Mouse (Mus musculus) c-Kit-positive CD71-positive TER-119-negative erythroid progenitor cells, embryonic 14.5 days (primary cell): ENCODE results near the gene Psmd7.
"Not testable (repeated sequence)": the region's sequence is repeated elsewhere in the genome, so short reads cannot be mapped to it uniquely, and the experiment has no call there.

ENCODE experiments used
- DNase-seq: peaks from one replicate; pipeline ENCODE4 v3.0.0-alpha.2; 2013; ENCODE audit warnings: low read depth

The Psmd7 gene

DNA sequence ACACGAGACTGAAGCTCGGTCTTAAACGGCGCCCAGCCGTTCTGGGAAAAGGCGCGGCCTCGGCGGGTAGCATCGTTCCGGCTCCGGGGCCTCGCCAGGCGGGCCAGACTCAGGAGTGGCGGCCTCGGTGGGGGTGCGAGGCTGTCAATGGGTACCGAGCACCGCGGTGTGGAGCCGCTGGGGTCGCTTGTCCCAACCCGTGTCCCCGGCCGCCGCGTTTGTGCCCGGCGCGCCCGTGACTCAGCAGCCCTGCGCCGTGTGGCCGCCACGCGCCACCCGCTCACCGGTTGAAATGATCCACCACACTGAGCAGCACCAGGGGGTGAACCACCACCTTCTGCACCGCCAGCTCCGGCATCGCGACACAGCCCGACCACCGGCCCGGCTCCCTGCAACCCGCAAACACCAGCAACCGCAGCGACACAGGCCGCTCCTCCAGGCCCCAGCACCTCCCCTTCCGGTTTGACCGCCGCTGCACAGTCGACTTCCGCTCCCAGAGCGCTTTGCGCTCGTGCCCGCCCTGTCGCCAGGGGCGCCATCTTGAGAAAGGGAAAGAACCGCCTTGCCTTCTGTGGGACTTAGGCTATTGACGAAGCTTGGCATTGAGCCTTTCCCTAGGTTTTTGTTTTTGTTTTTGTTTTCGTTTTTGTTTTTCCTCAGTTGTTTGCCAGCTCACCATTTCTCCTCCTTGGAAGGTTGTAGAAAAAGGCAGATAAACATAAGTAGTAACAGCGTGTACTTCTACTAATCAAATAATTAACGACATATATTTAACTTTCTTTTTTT is at the start of gene Psmd7:
Gene Psmd7 (minus strand): TSS at position 470 of the 786 bp plus-strand sequence.
- peak; percentile 91 for DNase-seq

DNA sequence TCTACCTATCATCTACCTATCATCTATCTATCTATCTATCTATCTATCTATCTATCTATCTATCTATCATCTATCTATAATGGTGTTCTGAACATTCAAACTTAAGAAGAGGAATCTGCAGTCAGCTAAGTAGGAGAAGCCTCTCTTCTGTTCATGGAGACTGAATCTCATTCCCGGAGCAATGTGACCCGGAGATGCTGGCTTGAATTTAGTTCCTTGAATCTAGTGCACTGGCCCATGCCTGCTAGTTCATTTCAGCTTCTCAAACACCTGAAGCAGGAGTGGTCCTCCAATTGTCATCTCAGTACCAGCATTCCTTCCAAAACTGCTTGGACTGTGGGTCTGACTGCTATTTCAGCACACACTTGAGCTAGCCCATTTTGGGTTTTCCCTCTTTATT is 45.5 kb upstream of the Psmd7 start:
- no peak for DNase-seq

DNA sequence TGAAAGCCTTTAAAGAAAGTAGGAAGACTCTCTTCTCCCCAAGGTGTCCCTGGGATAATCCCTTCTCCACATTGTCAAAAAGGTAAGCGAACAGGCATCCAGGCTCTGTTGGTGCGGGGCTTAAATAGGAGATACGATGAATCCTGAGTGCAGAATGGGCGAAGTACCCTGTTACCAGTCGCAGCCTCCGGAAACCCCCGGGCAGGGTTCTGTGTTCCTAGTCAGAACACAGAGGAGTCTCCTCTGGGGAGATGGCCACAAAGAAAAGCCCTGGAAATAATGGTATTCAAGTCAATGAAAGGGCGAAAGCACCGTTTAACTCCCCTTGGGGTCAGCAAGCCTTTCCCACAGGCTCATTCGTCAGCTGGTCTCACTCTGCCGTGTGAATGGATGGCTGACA is 41.4 kb upstream of the Psmd7 start:
- DNase-seq, result no peak

DNA sequence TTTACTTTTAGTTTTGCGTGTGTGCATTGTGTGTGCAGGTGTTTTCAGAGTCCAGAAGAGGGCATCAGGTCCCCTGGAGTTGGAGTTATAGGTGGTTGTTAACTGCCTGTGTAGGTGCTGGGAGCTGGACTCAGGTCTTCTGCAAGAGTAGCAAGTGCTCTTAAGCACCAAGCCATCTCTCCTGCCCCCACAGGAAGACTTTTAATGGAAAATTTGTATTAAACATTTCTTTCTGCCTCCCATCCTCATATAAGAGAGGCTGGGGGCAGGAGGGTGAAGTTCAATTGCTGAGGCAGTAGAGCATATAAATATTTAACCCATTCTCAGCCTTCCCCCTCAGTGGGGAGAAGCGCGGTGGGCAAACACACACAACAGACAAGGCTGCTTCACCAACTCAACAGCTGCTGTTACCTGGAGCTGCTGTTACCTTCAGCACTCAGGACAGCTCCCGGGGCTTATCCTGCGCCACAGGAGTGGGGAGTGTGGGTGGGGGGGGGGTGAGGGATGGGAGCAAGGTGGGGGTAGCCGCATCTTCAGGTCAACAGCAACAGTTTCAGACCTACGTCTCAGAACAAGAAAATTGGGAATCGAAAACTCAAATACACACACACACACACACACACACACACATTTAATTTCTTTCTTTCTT is 40.4 kb upstream of the Psmd7 start:
- no peak for DNase-seq

DNA sequence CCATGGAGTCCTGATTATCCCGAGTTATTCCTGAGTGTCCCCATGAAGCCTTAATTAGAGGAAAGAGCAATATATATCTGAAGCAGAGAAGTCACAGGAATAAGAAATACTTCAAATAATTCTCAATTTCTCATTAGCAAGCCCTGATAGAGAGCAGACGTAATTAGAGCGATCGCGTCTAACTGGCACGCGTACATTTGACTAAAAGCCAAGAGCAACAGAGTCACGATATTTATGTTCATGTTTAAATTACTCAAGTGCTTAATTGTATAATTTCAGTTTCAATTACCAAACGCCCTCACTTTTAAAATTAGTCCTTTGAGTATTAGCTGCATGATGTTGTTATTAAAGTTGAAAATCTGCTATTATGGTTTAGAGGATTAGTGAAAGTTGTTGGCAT is 39.6 kb upstream of the Psmd7 start:
- no peak for DNase-seq

DNA sequence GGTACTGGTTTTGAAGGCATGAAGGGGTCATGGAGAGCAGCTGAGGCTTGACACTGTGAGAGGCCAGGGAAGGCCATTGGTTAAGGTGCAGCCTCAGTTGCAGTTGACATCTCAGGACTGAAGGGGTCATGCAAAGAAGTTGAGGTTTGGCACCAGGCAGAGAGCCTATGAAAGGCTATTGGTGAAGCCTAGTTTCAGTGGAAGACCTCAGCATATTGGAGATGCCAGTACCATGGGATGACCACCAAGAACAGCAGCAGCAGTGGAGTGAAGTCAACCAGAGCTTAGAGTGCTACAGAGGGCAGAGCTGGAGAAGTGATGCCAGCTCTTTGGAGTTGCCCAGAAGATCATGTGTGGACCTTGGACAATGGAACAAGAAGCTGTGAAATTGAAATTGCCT is 36.0 kb upstream of the Psmd7 start:
- DNase-seq, result not testable (repeated sequence)

DNA sequence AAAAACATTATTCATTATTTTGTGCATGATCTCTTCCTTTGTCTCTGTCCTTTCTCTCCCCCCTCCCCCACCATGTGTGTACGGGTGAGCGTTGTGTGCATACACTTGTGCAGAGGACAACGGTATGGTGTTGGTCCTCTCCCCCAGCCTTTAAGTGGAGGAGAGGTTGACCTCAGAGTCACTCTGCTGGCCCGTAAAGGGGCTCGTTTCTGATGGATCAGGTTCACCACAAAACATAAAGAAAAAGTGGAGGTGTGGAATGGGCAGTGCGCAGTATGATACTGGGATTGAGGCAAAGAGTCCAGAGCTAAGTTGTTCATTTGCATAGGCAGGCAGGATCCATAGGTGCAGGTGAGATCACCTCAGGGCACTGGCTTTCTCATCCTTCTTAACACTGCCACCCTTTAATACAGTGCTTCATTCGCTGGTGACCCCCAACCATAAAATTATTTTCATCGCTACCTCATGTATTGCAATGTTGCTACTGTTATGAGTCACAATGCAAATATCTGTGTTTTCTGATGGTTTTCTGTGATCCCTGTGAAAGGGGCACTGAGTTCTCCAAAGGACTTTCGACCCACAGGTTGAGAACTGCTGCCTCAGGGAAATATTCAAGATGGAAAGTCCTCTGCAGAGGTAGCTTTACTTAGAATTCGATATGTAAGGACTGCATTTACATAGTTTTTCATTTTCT is 33.8 kb upstream of the Psmd7 start:
- DNase-seq, result no peak

DNA sequence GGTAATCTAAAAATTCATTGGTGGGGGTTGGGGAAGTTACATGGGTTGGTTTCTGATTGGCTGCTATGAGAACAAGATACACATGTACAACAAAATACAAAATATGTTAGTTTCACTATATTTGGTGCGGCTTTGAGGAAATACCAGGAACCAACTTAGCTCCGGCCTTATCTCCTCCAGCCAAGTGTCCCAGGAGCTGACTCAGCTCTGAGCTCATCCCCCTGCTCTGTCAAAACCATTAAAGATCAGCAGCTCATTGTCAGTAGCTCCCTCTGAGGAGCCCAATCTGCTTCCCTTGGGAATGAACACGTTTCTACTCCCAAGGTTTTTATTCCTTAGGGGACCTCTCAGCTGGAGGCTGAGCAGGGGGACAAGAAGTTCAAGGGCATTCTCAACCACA is 32.9 kb upstream of the Psmd7 start:
- DNase-seq, result peak; percentile 14

DNA sequence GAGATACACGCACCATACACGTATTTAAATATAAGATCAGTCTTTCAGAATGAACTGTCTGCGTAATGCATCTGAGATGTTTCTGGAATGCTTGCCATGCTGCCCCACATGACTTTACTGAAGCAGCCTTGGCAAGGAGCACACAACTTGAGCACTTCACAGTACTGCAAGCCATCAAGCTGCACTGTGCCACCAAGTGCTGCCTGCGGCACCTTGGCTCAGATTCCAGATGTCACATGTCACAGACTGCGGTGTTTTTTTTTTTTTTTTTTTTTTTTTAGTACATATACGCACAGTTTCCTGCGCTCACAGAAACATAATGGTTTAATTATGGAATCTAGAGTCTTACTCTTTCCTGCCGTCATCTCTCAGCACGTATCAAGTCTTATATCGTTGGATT is 30.2 kb upstream of the Psmd7 start:
- no peak for DNase-seq

DNA sequence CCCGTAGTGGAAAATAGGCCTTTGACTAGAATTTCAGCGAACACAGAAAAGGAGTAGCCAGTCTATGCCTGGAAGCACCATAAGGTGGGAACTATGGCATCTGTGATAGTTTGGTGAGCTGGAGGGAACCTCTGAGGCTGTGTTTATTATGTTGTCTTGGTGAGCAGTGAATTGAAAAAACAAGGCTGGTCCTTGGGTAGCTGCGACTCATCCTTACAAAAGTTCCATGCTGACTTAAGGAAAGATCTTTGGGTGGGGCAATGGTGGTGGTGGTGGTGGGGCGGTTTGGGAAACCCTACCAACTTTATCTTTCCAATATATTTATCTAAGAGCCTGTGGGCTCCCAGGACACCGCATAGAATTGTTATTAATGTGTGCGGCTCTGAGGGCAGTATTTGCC is 25.1 kb upstream of the Psmd7 start:
- no peak for DNase-seq

DNA sequence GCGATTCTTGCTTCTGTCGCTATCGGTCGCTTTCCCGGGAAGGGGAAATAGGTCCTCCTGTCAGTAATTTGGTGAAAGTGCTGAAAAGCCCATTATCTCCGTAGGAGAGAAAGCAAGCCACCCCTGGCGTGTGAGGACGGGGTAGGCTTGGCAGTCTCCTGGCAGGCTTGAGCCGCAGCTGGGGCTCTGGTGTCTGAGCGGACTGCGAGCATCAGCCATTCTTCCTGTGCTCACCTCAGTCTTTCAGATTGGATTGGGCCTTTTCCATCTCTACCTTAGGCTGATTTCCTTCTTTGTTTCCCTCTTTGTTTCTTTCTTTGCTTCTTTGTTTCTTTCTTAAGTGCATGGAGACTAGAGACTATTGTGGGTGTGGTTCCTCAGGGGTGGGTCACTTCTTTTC is 22.6 kb upstream of the Psmd7 start:
- no peak for DNase-seq

DNA sequence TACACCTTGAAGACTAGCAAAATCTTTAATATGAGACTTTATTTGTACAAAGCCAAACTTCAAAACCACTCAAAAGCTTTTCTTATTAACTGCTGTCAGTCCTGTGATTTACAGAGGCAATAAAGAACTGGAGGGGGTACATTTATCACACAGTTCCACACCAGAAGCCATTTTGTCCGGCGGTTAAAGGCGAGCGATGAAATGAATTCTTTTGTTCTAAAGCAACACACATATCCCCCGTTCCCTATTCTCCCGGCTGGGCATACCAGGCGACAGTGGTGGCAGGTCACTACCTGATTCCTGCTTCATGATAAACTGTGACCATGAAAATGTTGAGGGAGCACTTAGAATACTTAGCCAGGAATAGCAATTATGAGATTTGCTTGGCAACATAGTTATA is 20.5 kb upstream of the Psmd7 start:
- no peak for DNase-seq

DNA sequence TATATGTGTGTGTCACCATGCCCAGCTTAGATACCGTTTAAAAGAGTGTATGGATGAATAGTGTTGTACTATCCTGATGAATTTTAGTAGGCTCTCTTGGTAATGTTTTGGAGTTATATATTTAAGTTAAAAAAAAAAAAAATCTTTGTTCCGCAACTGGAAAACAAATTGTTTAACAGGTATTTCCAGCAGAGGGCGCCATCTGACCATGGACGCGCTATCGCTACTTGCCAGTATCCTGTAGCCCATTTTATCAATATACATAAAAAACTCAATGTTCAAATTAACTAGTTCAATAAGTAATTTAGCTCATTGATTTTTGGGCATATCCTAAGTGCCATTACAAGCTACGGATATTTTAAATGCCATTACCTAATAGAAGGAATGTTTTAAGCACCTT is 14.8 kb upstream of the Psmd7 start:
- peak; percentile 46 for DNase-seq

DNA sequence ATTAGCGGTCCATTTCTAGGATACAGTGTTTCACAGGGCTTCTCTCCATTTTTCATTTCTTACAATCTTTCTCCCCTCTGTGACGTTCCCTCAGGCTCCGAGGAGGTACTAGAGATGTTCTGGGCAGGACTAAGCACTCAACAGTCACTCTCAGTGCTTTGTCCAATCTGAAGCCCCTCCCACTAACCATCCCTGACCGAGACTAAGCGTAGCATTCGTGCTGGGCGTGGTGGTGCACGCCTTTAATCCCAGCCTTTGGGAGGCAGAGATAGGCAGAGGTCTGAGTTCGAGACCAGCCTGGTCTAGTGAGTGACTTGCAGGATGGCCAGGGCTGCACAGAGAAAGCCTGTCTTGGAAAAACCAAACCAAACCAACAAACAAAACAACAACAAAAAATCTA is 11.4 kb upstream of the Psmd7 start:
- DNase-seq, result no peak

DNA sequence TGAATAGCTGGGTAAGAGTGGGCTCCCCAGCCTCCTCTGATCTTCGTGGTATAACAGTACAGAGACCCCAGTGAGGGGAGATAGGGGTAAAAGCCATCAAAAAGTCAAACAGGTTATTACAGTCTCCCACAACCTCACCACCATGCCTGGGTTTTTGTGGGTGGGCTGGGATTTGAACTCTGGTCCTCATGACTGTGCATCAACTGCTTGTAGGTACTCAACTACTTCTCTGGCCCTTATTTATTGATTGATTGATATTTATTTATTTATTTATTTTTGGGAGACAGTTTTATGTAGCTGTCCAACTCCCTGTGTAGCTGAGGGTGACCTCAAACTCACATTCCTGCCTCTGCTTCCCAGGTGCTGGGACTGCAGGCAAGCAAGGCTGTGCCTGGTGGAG is 9.5 kb upstream of the Psmd7 start:
- no peak for DNase-seq

DNA sequence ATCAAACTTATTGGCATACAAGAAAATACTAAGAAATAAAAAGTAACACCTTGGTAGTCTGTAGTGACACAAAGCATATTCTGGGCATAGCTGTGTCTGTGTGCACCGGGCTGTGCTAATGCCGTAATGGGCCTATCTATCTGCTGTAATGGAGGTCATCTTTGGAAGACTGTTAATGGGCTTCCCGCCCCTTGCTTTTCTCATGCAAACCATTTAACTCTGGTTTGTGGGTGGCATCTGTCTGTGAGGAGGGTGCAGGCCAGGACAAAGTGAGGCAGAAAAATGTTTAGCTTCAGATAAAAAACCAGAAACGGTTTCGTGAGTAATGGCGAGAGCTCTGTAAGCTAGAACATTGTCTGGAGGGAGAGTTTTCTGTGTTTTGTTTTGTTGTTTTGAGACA is 6.6 kb upstream of the Psmd7 start:
- no peak for DNase-seq

DNA sequence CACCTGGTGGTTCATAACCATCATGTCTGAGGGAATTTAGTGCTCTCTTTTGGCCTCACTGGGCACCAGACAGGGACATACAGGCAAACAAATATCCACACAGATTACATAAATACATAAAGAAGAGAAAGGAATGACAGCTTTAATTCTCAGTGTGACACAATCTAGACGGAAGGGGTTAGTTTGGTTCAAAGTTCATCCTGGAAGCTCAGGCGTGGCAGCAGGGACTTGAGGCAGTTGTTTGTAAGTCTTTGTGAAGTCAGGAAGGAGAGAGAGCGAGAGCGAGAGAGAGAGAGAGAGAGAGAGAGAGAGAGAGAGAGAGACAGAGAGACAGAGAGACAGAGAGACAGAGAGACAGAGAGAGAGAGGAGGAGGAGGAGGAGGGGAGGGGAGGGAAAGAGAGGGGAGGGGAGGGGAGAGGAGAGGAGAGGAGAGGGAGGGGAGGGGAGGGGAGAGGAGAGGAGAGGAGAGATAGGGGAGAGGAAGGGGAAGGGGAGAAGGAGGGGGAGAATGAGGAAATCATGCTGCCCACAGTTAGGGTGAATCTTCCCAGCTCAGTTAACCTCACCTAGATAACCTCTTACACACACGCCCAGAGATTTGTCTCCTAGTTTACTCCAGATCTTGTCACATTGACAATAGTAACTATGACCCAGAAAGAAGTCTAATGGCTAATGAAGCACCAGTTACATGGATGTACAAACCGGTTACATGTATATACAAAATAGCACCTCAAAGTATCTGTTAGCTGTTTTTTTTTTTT is 5.9 kb upstream of the Psmd7 start:
- DNase-seq, result no peak

DNA sequence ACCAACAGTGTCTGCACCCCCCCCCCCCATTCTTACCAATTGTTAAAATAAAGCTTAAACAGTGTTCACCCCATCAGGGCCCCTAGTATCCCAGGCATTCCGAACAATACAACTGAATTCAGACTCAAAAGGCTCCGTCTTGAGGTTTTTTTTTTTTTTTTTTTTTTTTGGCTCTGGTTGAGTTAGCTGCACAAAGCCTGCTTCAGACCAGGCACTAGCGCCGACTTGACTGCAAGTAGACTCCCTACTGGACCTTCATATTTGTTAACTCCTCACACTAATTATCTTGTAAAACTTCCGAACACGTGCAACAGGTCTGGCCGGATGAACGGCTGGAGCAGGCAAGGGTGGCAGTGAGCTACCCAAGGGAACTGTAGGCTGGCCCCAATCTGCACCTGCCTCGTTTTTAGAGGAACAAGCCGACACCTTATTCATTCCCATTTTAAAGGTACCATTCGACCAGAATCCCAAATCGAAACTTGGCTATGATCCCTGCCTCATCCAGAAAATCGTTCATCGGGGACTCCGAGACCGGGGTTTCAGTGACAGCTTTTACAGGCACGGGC is 752 bp downstream of the Psmd7 start:
- DNase-seq, result peak; percentile 25

DNA sequence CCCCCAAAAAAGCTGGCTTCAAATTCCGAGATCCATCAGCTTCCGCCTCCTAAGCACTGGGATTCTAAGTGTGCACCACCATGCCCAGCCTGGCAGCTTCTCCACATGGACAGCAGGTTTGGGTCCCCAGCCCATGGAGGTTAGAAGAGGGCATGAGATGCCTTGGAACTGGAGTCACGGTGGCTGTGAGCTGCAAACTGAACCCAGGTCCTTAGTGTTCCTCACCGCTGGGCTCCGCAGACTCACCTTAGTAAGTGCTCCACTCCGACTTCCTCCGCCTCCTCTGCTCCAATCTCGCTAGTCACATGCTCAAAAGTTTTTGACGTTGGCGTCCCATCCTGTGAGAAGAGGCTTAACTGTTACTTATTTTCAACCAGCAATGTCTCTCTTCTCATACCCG is 6.1 kb downstream of the Psmd7 start:
- DNase-seq, result no peak

DNA sequence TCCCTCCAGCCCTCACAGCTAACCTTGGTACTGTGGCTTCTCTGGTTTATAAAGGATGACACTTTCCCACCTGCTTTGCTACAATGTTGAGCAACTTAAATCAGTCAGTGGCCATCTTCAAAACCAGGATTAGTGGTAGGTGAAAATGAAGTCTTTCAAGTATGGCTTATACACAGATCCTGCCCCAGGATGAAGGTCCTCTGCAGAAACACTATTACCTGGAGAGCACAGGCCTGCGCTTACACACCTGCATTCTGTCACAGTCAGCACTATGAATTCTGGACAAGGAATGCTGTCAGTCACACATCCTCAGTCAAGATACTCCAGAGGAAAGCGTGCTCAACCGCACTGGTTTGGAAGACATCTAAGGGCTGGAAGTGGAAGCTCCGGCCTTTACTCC is 6.7 kb downstream of the Psmd7 start:
- DNase-seq, result no peak

DNA sequence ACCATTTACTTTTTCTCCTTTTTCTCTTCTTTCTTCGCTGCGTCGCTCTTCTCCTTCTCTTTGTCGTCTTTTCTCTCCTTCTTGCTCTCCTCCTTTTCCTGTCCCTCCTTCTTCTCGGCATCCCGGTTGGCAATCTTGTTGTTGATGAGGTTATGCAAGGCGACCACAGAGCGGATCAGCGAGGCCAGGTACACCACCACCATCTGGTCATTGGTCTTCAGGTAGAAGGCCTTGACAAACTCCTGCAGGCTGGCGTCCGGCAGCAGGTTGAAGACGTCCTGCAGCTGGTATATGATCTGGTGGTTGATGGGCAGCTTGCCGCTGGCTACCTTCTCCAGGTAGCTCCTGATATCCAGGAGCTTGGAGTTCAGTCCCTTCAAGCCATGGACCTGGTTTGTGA is 7.4 kb downstream of the Psmd7 start:
- DNase-seq, result no peak

DNA sequence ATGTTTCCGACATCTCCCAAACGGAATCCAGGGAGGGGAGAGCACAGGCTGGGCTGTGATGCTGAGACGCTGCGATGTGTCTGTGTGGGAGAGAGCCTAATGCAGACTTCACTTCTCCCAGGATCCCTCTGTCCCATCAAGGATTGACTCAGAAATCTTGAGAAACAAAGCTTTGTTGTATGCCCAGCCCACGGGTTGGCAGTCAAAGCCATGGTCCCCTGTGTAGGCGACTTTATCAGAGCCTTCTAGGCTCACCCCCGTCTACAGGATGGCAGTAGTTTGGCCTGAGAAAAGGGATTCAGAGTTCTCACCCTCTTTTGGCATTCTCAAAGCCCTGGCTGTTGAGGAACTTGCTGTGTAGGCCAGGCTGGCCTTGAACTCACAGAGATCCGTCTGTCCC is 9.7 kb downstream of the Psmd7 start:
- no peak for DNase-seq
